Mouse (Mus musculus) embryo, embryonic 10.5 days (tissue): ENCODE measurements at regions not wholly inside any gene's neighbourhood (a gene's known extent, or its start where the extent isn't known, plus 50 kb on each side); places are given as distances from the start of the nearest gene placed in this dataset.
"Not testable (repeated sequence)": the region's sequence is repeated elsewhere in the genome, so short reads cannot be mapped to it uniquely, and the experiment has no call there.

Experiments
- DNase-seq: peaks from one replicate; pipeline ENCODE4 v3.0.0-alpha.2; 2015; ENCODE audit warnings: low spot score

DNA sequence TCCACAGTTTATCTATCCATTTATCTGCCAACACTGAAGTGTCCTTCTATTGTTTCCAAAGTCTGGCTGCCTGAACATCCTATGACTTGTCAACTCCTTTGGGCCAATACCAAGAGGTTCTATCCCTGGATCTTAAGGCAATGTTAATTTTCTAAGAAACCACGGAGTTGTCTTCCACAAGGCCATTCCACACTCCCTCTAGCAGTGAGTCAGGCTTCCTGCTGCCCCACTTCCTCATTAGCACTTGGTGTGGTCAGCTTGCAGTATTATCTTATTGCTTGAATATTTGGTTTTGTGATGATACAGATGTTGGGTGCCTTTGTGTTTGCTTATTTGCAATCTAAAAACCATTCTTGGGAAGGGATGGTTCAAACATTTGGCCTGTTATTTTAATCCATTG is 87.5 kb upstream of the Ppp2r2d start:
- no peak for DNase-seq

- DNase-seq, result no peak
These were observed 97.4 kb upstream of the Ppp2r2d start for GRCm38 (mm10) chr7:138748442-138748841.

DNA sequence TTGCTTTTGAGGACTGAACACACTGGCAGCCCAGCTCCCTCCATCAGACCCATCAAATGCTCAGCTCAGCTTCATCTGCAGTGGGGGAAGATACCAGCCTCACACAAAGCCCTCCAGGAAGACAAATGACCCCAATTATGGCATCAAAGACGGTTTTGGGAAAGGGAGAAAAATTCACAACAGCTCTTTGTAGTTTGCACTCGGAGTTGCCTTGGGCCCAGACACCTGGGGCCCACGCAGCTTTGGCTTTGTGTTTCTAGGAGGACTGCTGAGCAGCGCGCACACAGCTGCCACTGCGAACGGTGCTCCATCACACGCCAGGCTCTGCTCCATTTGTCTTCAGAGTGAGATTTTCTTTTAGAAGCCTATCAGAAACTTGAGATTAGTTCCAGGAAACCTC is 99.3 kb upstream of the Ppp2r2d start:
- peak; percentile 44 for DNase-seq

- DNase-seq, result no peak
These were observed 103.4 kb upstream of the Ppp2r2d start for GRCm38 (mm10) chr7:138742516-138742845.

- no peak for DNase-seq
These were observed 103.9 kb upstream of the Ppp2r2d start for GRCm38 (mm10) chr7:138741816-138742515.

DNA sequence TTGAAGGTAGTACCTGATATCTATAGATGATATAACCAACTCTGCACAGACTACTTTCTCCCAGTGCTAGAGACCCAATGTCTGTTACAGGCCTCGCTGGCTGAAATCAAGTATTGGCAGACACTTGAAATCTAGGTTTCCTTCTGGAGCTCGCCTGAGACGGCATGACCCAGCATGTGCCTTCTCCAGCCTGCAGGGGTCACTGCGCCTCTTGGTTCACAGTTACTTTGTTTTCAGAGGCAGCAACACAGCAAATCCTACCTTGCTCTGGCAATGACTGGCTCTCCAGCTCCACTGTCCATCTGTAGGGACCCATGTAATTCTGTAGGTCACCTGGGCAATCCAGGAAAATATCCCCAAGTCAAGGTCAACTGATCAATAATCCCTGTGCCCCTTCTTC is 111.6 kb upstream of the Ppp2r2d start:
- DNase-seq, result peak; percentile 71

DNA sequence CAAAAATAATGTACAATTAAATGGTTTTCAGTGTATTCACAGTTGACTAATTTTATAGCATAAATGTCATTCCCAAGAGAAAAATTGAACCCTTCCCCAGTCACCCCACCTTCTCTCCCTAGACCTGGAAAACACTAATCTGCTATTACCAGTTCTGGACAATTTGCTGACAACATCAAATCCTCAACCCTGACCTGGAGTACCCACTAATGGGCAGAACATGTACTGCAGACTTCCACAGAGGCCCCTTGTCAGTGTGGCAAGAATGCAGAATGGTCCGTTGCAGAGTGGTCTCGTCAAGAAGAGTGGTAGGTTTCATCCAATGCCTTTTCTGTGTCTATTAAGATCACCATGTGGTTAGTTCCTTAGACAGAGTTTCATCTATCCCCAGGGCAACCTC is 121.0 kb upstream of the Ppp2r2d start:
- DNase-seq, result no peak

GRCm38 (mm10) chr7:138719608-138720007 is 126.3 kb upstream of the Ppp2r2d start:
- no peak for DNase-seq

GRCm38 (mm10) chr7:138719115-138719514 is 126.8 kb upstream of the Ppp2r2d start:
- DNase-seq, result no peak

DNA sequence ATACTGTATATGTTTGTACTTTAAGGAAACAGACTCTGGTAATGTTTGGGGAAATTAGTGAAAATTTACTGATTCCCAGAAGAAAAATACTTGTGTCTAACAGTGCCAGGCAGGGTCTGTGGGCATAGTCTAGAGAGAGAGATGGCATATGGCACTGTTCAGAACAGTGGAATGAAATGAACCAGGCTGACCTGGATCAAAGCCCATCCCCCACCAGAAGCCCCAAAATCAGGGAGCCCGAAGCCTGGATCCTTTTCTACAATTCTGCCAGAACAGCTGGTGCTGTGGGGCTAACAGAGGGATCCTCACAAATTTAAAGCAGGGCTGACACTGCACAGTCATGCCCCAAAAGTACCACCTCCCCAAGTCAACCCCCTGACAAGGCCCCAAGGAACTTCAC is 131.1 kb upstream of the Ppp2r2d start:
- DNase-seq, result no peak

- DNase-seq, result no peak
These were observed 137.5 kb upstream of the Ppp2r2d start for GRCm38 (mm10) chr7:138708373-138708772.

- not testable (repeated sequence) for DNase-seq
These were observed 146.3 kb upstream of the Ppp2r2d start for GRCm38 (mm10) chr7:138699599-138699998.

DNA sequence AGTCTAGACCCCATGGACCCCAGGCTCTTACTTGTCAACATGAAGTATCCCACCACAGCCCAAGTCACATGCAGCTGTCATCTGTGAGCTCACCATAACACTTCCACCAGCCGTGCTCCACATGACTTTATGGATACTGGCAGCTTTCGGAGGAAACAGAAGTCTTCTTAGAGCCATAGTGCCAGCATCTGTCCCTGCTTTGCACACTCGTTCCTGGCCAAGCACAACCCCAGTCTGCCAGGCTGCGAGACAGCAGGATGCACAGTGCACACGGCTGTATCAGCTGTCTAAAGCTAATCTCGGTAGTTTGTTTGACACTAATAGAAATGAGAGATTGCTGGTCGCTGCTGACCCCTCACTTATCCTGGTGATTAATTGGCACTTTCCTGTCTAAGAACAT is 163.7 kb upstream of the Ppp2r2d start:
- no peak for DNase-seq

GRCm38 (mm10) chr7:138680530-138680929 is 165.3 kb upstream of the Ppp2r2d start:
- DNase-seq, result no peak

GRCm38 (mm10) chr7:138679575-138679974 is 166.3 kb upstream of the Ppp2r2d start:
- no peak for DNase-seq

DNA sequence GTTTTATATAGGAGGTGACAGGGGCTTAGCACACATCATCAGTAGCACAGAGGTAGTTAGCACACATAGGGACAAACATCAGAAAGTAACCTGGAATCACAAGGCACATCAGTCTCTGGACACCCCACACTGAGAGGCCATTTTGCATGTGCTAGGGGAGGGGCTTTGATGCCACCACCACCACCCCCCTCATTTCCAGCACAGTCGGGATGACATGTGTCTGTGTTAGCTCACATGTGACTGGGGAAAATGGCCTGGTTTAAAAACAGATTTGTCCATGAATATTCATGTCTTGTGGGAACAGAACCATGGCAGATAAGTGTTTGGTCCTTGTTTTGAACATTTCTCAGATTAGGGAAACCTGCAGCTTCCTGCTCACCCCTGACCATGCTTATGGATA is 172.9 kb upstream of the Ppp2r2d start:
- DNase-seq, result no peak

DNA sequence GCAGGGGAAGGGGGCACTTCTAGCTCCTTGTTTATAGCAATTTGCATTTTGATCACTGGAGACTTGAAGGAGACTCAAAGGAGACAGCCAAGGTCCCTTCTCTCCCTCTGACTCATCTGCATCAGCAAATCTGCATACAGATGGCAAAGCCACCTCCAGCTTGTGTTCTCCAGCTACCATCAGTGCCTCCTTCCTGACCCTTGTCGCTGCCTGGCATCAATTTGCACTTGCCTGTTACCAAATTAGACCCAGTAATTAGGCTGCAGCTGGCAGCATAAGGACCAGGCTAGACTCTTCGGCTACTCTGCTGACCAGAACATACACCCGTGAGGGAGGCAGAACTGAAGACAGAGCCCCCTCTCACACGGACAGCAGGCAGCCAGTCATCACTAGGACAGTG is 177.5 kb upstream of the Ppp2r2d start:
- no peak for DNase-seq

DNA sequence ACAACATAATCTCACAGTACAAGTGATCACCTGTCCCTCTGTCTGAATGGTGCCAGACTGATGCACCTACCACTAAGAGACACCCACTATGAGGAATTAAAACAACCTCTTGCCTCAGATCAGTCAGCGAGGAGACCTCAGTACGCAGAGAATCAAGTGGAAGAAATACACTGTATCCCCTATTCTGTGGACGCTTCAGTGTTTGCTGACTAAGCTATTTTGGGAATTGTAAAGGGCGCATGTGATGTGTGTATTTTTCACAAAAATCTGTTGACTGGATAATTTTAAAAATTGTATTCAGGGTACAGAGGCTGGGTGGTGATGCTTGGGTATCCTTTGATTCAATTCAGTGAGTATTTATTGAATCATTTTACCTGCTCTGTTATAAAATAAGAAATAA is 185.8 kb upstream of the Ppp2r2d start:
- DNase-seq, result no peak

- DNase-seq, result no peak
These were observed 188.4 kb upstream of the Ppp2r2d start for GRCm38 (mm10) chr7:138657521-138657920.

DNA sequence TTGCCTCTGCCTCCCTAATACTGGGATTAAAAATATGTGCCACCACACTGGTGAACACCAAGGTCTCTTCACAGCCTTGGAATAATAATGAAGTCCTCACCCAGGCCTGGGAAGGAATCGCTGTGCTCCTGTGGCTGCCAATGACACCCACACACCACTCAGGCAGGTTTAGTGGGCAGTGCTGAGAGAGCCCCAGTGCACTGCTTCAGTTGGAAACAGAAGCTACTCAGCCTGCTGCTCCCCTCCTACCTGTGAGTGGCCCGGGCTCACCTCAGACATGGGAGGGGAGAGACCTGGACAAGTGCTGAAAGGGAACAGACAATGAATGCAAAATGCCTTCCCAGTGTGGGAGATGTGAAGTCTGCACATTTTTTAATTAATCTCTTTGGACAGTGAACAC is 188.8 kb upstream of the Ppp2r2d start:
- no peak for DNase-seq

GRCm38 (mm10) chr7:138655940-138656339 is 189.9 kb upstream of the Ppp2r2d start:
- no peak for DNase-seq

GRCm38 (mm10) chr7:138650946-138651345 is 194.9 kb upstream of the Ppp2r2d start:
- no peak for DNase-seq

DNA sequence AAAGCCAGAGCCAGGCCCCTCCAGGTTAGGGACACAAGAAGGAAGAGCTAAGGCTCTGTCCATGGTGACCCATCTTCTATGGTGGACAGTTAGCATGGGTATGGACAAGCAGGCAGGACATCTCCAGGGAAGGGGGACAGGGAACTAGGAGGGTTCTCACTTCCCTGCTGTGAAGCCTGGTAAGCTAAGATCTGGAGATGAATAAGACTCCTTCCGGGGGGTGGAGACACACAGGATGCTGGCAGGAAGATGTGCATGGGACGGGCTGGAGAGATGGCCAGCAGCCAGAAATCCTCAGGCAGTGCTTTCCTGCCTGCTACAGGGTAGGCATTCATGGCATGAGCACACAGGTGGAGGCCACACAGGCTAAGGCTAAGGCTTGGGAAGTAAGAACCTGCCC is 198.2 kb upstream of the Ppp2r2d start:
- no peak for DNase-seq

DNA sequence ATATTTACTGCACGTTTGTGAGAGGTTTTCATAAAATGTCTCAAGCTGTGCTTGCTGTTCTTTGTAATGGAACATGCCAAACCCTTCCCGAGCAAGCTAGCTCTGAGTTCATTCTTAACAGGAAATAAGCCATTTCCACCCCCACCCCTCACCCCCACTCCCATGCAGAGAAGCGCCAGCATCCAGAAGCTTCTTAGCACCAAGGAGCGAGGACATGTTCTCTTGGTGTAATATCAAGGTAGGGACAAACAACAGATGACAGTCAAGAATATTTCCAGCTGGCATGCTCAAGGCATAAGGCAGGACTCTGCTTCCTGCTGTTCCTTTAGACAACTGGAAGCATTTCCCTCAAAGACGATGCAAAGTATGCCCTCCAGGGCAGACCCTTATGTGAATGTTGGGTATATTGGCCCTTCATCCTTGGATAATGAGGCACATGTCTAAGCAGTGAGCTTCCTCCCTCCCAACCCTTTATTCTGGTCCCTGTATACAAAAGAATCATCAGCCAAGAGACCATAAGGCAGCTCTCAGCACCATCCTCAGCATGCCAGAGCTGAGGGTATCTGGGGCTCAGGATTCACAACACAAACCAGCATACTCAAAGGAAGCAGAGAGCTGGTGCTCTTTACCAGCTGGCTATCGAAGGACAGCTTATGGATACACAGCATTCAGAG is 205.2 kb upstream of the Ppp2r2d start:
- DNase-seq, result no peak
